Mouse (Mus musculus) cerebellum, adult 2 months (tissue): ENCODE data around the gene Gp1ba.

ENCODE experiments used
- CTCF ChIP-seq: fragments of 200-500 bp; IDR thresholded peaks from 2 replicates; pipeline ENCODE4 v1.5.1; 2011; ENCODE audit warnings: low read depth, mild to moderate bottlenecking, control low read depth, low read length, moderate library complexity, borderline replicate concordance; ENCODE audit not compliant: insufficient read depth
- POLR2A ChIP-seq: fragments of 200-500 bp; IDR thresholded peaks from 2 replicates; pipeline ENCODE4 v1.6.1; 2011; ENCODE audit warnings: low read length, control low read depth, borderline replicate concordance; ENCODE audit not compliant: insufficient read depth

DNA sequence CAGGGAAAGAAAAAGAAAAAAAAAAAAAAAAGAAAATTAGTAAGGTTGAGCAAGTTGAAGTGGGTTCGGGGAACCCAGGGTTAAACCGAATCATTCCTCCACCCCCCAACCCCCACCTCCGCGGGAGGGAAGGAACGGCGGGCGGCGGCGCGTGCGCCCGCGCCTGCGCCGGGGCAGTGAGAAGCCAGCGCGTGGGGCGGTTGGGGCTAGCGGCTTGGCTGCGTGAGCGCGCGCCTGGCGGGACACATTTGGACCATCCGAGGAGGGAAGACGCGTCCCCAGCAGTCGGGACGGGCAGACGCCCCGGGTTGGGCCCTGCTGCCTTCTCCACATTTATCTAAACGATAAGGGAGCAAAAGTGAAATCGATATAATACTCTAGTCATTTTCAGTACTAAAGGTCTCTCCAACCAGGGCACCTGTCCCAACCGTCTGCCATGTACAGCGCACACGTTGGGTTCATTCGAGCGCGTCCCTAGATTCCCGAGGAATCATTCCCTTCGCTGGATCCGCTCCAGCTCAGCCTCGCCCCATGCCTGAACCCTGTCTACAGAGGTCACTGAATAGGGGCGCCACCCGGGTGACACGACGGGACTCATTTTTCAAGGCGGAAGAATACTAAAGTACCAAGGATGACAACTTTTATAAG, 16.1 kb downstream of the Gp1ba start:
- TF ChIP-seq POLR2A = peak; percentile 66; the same call in 1 of the 2 replicates
- no peak for TF ChIP-seq CTCF
